Mouse (Mus musculus) monocyte, adult 59 days (primary cell): Measurements from ENCODE around the gene Def8. TPM values are rescaled to one million over a fixed set of nuclear protein-coding genes. Genes with fewer than 3 reads are reported as not detected.

Source experiments
- total RNA-seq, 2 experiments: library from RNA; stranded (reverse); gene quantifications; one replicate each; pipeline ENCODE4 v1.2.4; 2023

Def8 gene
- 10 to 100 TPM; 22.6 to 24.2 TPM for total RNA-seq

GRCm38 (mm10) chr8:123423441-123423840 is at the start of gene Def8:
Gene Def8 (plus strand): TSS chr8:123423527.

DNA sequence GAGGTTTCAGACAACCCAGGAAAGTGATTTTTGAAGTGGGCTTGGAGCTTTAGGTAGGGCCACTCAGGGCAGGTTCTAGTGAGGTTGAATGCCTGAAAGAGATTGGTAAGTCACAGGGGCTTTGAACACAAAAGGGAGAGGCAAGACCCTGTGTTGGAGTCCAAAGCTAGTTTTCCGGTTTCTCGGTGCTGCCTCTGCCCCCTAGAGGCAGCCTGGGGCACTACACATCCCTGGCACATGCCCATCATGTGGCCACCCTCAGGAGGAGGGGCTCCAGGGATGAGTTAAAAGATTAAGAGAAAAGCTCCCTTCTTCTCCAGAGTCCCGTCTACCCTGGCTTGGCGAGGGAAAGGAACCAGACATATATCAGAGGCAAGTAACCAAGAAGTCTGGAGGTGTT is 16.5 kb upstream of the Def8 start, which contains the start of gene Mc1r:
Gene Mc1r (plus strand): TSS at position 322 of the 400 bp plus-strand sequence.

DNA sequence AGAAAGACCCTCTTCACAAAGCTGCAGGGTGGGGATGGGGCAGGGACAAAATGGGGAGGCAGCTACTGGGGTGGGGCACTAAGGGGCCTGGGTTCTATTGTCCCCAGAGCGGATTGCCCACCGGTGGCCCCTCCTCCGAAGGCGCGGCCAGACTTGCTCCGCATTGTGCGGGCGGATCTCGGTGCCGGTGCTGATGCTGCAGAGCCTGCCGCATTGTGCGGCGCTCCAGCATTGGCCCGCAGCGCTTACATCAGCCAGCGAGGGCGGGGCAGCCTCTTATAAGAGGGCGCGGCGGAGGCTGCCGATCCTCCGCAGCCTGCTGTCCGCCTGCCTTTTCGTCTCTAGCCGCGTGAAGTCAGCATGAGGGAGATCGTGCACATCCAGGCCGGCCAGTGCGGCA is 12.1 kb upstream of the Def8 start, which contains the start of gene Tubb3:
Gene Tubb3 (plus strand): TSS at position 179 of the 400 bp plus-strand sequence.

GRCm38 (mm10) chr8:123477737-123478258 is 54.5 kb downstream of the Def8 start, which contains the start of gene Afg3l1:
Gene Afg3l1 (plus strand): TSS chr8:123477903.

Other genes starting within 250 kb of the Def8 start
- gene Dpep1, start 237.3 kb upstream of the Def8 start, total RNA-seq, result not detected
- gene Chmp1a, start 210.8 kb upstream of the Def8 start, total RNA-seq, result 10 to 100 TPM; 64.5 to 85.4 TPM
- not detected for gene Spata33, start 210.7 kb upstream of the Def8 start, total RNA-seq
- gene Cdk10, start 198.7 kb upstream of the Def8 start, total RNA-seq, result 10 to 100 TPM; 39.0 to 46.4 TPM
- 1 to 10 TPM; 4.3 to 5.1 TPM for gene Spata2l, start 187.3 kb upstream of the Def8 start, total RNA-seq
- gene Zfp276, start 169.3 kb upstream of the Def8 start, total RNA-seq, result 10 to 100 TPM; 27.8 to 36.5 TPM
- gene Vps9d1, start 169.2 kb upstream of the Def8 start, total RNA-seq, result 10 to 100 TPM; 67.4 to 82.9 TPM
- gene Fanca, start 105.0 kb upstream of the Def8 start, total RNA-seq, result 10 to 100 TPM; 45.7 to 58.2 TPM
- gene Spire2, start 90.8 kb upstream of the Def8 start, total RNA-seq, result not detected
- 100 to 1,000 TPM; 189 to 231 TPM for gene Tcf25, start 49.8 kb upstream of the Def8 start, total RNA-seq
- gene Mc1r, start 16.4 kb upstream of the Def8 start, total RNA-seq, result not detected
- gene Tubb3, start 12.1 kb upstream of the Def8 start, total RNA-seq, result under 1 TPM in 1 of 2 experiments, not detected in 1; 0.46 TPM
- 10 to 100 TPM; 29.0 to 52.5 TPM for gene Afg3l1, start 54.4 kb downstream of the Def8 start, total RNA-seq
- gene Dbndd1, start 91.9 kb downstream of the Def8 start, total RNA-seq, result not detected
- gene Gas8, start 95.3 kb downstream of the Def8 start, total RNA-seq, result 1 to 10 TPM; 7.7 to 9.1 TPM
- 1 to 10 TPM; 4.7 to 5.0 TPM for gene Rhou, start 230.4 kb downstream of the Def8 start, total RNA-seq